Mouse (Mus musculus) adrenal gland, postnatal 0 days (tissue): Measurements from ENCODE around the gene Nmrk2. TPM values are rescaled to one million over a fixed set of nuclear protein-coding genes. Genes with fewer than 3 reads are reported as not detected.

Source experiments
- polyA plus RNA-seq: library from polyadenylated mRNA; unstranded; fragments of >200 nt; fragmentation: Nextera tagmentation; extraction: Ambion mirVana; gene quantifications from 2 replicates; pipeline ENCODE4 v1.2.1, GENCODE M21; 2015

Gene Nmrk2
- 0.13 TPM in 1 of 2 replicates, not detected in the other for polyA plus RNA-seq

DNA sequence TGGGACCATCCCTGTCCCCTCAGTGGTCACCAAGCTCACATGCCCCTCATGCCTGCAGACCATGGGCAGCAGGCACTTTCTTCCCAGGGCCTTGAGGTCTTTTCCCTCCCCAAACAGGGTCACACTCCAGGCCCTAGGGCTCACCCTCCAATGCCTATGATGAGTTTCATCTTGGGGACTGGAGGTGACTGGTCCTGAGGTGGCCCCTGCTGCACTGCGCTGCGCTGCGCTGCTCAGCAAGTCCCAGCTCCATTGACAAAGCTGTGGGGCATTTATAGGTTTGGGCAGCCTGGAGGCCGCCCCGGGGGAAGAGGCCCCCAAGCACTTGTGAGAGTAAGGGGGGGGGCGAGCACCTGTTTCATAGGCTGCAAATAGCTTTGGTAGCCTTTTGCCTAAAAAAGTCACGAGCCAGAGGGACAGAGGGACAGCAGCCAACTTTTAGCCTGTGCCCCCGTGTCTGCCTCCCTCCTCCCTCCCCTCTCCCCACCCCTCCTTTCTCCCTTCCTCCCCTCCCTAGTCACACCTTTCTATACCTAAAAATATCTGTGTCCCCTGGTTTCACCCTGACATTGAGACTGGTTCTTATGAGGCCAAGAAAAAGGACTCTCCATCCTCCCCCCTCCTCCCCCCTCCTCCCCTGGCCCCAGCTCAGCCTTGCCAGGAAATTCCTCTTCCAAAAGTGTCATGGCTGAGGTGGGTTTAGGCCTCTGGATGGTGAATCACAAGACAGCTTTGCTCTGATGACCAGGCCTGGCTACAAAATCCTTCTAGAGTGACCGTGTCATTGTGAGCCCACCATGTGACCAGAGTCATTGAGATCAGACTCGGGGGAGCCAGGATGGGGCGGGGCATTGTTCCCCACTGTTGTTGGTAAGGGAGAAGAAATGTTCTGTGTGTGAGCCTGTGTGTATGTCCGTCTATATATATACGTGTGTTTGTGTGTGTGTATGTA lies at the start of gene Nmrk2:
TSS of gene Nmrk2 (minus strand) at position 245 of the 952 bp plus-strand sequence.

DNA sequence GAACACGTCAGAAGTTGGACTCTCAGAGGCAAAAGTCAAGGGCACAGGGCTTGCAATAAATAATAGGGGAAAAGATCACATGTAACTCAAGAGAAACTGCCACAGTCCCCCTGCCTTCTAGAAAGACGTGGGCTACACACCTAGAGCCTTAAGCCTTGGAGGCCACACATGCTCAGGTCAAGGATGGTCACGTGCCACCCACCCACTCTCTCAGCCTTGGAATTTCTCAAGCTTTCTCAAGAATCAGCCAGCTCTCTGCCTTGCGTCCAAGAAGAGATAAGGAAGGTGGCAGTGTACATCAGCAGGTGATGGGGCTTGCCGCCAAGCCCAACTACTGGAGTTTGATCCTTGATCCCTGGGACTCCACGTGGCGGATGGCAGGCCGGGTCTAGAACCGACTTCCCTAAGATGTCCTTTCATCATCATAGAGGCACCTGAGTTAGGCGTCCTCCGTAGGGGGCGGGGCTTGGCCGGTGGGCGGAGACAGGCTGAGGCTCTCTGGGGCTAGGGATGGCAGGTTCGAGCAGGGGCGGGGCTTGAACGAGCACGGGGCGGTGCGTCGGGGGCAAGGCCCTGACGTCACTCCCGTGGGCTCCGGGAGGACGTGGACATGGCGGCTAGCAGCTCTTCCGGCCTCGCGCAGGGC lies 30.9 kb upstream of the Nmrk2 start, which contains the start of gene Zfr2:
TSS of gene Zfr2 (plus strand) at position 576 of the 646 bp plus-strand sequence.

DNA sequence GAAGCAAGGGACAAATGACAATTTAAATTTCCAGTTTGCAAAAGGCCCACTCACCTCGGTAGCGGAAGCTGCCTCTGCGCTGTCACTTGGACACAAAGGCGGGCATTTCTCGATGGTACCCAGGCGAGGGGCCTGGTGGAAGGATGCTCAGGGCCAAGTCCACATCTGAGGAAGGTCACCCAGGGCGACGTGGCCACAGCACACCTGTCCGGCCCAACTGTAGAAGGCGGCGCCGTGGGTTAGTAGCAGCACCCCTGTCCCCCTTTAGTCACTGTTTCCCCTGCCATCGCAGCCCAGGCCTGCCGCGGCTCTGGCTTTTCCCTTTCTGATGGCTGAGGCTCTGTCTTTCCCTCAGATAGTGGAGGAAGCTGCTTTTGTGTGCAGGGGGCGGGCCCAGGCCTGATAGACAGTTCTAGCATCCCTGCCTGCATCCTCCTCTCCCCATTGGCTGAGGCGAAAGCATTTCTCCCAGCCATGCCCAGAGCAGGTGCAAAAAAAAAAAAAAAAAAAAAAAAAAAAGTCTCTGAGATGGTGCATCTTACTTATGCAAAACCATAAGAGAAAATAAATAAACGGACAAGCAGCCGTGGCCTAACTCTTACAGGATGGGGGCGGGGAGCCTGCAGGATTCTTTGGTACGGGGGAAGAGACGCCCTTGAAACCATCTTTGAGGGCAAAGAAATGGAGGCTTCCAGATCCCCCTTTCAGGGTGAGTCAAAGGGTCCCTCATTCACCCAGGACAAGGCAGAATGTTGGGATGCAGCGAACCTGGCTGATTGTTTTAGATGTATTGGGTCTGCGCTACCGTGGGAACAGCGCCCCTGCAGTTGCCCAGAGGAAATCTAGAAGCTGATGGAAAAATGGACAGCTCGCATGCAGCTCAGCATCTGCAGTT lies 28.8 kb upstream of the Nmrk2 start, which contains the start of gene Atcay:
TSS of gene Atcay (minus strand) at position 396 of the 895 bp plus-strand sequence.

DNA sequence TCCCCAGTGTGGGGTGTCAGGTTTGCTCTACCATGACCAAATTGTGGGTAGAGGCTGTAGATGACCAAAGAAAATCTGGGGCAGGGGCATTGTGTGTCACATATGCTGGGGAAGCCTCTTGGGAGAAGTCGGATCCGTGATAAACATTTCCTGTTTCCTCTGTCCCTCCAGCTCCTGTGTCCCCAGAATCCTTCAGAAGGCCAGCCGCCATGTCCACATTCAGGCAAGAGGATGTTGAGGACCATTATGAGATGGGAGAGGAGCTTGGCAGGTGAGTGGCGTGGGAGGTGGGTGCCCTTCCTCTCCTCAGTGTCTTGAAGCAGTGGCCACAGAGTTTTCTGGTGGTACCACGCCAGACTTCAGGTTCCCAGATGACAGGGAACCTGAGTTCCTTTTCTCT lies 18.0 kb downstream of the Nmrk2 start, which contains the start of gene 4930442H23Rik:
TSS of gene 4930442H23Rik (minus strand) at position 45 of the 400 bp plus-strand sequence.

DNA sequence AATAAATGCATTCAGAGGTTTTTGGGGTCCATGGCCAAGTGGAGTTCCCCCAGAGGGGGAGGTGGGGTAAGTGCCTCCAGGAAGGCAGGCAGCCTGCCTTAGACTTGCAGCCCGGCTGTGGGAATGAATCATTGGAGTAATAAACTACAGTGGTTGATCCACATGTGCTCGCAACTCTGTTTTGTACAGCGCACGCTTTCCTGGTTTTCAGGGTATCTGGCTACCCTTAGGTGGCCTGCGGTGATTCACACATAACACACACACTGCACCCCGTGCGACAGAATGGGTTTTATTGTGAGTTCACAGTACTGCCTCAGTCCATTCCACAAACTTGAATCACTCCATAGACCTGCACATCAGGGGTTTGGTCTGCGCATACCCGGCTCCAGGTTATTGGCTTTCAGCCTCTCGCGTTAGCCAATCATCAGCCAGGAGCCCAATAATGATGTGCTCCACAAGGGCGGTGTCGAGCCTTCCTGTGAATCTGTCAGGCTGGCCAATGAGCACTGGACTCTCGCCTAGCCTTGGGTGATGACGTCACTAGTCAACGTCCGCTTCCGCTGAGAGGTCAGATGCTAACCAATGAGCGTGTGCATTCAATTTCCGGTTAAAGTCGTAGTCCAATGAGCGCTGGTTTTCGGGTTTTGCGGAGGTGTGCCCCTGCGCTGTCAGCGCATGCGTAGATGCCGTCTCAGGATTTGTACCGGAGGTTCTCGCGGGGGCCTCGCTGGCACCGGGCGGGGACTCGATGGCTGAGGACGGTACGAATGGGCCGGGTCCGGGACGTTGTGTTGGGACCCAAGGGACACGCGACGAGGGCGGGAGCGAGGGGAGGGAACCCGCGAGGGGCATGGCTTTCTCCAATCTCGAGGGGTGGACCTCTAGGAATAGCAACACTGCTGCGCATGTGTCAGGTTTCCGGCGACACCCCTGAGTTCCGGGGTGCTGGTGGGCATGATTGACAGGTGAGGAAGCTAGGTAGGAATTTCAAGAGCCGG lies 19.2 kb downstream of the Nmrk2 start, which contains the start of gene Dapk3:
TSS of gene Dapk3 (plus strand) at position 670 of the 998 bp plus-strand sequence.

DNA sequence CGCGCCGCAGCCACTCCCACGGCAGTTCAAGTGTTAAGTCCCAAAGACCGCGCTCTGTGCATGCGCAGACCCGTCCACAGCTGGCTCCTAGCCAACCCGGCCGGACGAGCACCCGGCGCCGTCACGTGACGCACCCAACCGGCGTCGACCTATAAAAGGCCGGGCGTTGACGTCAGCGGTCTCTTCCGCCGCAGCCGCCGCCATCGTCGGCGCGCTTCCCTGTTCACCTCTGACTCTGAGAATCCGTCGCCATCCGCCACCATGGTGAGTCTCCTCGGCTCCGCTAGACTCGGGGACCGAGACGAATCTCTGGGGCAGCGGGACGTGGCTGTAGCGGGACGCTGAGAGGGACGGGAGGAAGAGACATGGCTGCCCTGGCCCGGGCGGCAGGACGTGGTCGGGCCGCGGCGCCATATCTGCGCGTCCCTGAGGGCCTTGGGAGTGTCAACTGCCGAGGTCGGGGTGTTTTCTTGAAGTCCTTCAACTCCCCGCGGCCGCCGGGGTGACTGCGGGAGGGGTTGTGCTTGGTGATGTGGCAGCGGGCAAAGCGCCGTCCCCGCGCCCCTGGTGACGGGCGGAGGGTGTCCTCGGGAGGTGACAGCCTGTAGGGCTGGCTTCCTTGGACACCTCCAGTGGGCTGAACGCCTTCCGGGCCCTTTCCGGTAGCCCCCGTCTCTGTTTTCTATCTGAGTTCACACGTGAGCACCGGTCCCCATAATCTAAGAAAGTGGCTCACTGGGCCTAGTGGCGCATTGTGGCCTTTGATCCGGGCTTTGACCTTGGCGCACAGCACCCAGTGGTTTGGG lies 25.2 kb downstream of the Nmrk2 start, which contains the start of gene Eef2:
TSS of gene Eef2 (plus strand) at position 166 of the 806 bp plus-strand sequence.

DNA sequence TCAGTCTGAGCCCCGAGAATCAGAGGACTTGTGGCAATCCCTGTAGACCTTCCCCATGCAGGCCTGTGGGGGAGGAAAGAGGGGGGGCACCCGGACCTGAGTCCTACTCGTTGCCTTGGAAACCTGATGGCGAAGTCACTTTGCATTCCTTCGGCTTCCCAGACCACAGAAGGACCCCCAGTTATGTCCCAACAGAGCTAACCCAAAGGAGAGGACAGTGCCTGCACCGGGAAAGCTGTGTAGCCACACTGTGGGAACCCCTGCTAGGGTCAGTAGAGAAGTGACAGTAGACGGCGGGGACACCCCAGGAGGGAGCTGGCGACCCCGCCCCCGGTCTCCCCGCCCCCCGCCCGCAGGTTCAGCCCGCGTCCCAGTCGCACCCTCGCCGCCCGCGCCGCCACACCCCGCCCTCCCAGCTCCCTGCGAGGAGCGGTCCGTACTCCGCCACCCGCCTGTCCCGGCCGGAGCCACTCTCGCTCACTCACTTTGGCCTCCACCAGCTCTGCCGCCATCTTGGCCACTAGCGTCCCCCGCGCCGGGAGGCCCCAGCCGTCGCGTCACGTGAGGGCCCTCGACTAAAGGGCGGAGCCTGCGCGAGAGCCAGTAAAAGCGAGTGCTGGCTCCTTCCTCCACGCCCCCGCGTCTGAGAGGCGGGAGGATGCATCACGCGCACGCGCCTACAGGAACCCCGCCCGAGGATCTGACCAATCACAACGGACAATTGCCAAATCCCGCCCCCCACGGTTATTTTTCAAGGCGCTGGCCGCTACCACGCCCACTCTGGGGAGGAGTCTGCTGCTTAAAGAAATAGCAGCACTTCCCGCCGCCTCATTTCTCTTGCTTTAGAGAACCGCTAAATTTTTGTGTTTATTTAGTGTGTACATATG lies 34.4 kb downstream of the Nmrk2 start, which contains the start of gene Pias4:
TSS of gene Pias4 (minus strand) at position 724 of the 887 bp plus-strand sequence.

Other genes with a start within 250 kb of the Nmrk2 start
- gene Gng7, start 187.1 kb downstream of the Nmrk2 start, polyA plus RNA-seq: 2.3 and 3.8 TPM in 2 replicates
- 1.9 and 4.9 TPM in 2 replicates for gene Diras1, start 176.4 kb downstream of the Nmrk2 start, polyA plus RNA-seq
- 18.7 and 24.7 TPM in 2 replicates for gene Slc39a3, start 164.6 kb downstream of the Nmrk2 start, polyA plus RNA-seq
- gene Sgta, start 141.9 kb downstream of the Nmrk2 start, polyA plus RNA-seq: 110 and 143 TPM in 2 replicates
- gene Thop1, start 132.0 kb downstream of the Nmrk2 start, polyA plus RNA-seq: 22.1 and 33.3 TPM in 2 replicates
- gene Creb3l3, start 103.2 kb downstream of the Nmrk2 start, polyA plus RNA-seq: 6.4 and 8.8 TPM in 2 replicates
- 101 and 150 TPM in 2 replicates for gene Map2k2, start 96.1 kb downstream of the Nmrk2 start, polyA plus RNA-seq
- gene Zbtb7a, start 66.8 kb downstream of the Nmrk2 start, polyA plus RNA-seq: 38.3 and 48.5 TPM in 2 replicates
- 15.5 and 24.7 TPM in 2 replicates for gene Pias4, start 34.1 kb downstream of the Nmrk2 start, polyA plus RNA-seq
- gene Eef2, start 25.4 kb downstream of the Nmrk2 start, polyA plus RNA-seq: 323 and 361 TPM in 2 replicates
- gene Dapk3, start 19.0 kb downstream of the Nmrk2 start, polyA plus RNA-seq: 45.5 and 58.7 TPM in 2 replicates
- 0.16 TPM in 1 of 2 replicates, not detected in the other for gene 4930442H23Rik, start 18.2 kb downstream of the Nmrk2 start, polyA plus RNA-seq
- 2.4 and 8.1 TPM in 2 replicates for gene Atcay, start 28.8 kb upstream of the Nmrk2 start, polyA plus RNA-seq
- 5.5 and 7.2 TPM in 2 replicates for gene Zfr2, start 31.1 kb upstream of the Nmrk2 start, polyA plus RNA-seq
- gene Matk, start 50.9 kb upstream of the Nmrk2 start, polyA plus RNA-seq: 1.5 and 1.8 TPM in 2 replicates
- 257 and 299 TPM in 2 replicates for gene Mrpl54, start 64.9 kb upstream of the Nmrk2 start, polyA plus RNA-seq
- gene Apba3, start 64.9 kb upstream of the Nmrk2 start, polyA plus RNA-seq: 29.0 and 34.3 TPM in 2 replicates
- 0.76 and 1.2 TPM in 2 replicates for gene Tjp3, start 89.5 kb upstream of the Nmrk2 start, polyA plus RNA-seq
- gene Pip5k1c, start 90.9 kb upstream of the Nmrk2 start, polyA plus RNA-seq: 29.5 and 37.8 TPM in 2 replicates
- gene Cactin, start 119.1 kb upstream of the Nmrk2 start, polyA plus RNA-seq: 17.8 and 25.6 TPM in 2 replicates
- 28.4 and 31.0 TPM in 2 replicates for gene Tbxa2r, start 126.7 kb upstream of the Nmrk2 start, polyA plus RNA-seq
- 0.11 and 0.12 TPM in 2 replicates for gene Gipc3, start 141.2 kb upstream of the Nmrk2 start, polyA plus RNA-seq
- gene Hmg20b, start 148.4 kb upstream of the Nmrk2 start, polyA plus RNA-seq: 59.6 and 78.9 TPM in 2 replicates
- gene Mfsd12, start 155.4 kb upstream of the Nmrk2 start, polyA plus RNA-seq: 8.9 and 10.3 TPM in 2 replicates
- 0.95 and 2.1 TPM in 2 replicates for gene 4930404N11Rik, start 163.8 kb upstream of the Nmrk2 start, polyA plus RNA-seq
- 42.1 and 63.2 TPM in 2 replicates for gene Fzr1, start 176.5 kb upstream of the Nmrk2 start, polyA plus RNA-seq
- gene Dohh, start 182.4 kb upstream of the Nmrk2 start, polyA plus RNA-seq: 62.7 and 76.5 TPM in 2 replicates
- 1.4 and 3.0 TPM in 2 replicates for gene Gm48551, start 182.4 kb upstream of the Nmrk2 start, polyA plus RNA-seq
- 0.77 and 1.2 TPM in 2 replicates for gene Gm48552, start 187.0 kb upstream of the Nmrk2 start, polyA plus RNA-seq
- gene Smim24, start 191.0 kb upstream of the Nmrk2 start, polyA plus RNA-seq: 3.3 and 8.2 TPM in 2 replicates